Mouse (Mus musculus): Measurements from ENCODE around the gene Igll1. TPM values are rescaled to one million over a fixed set of nuclear protein-coding genes. Genes with fewer than 3 reads are reported as not detected.
A peak's percentile ranks its signal among the peaks of the same experiment; 100 is the strongest.

Gene Igll1
- polyA plus RNA-seq, 1 experiment from 2014 or later, result not detected

GRCm38 (mm10) chr16:16828757-16829615, 34.8 kb downstream of the Igll1 start, which contains the start of gene Spag6l:
Gene Spag6l (minus strand): TSS chr16:16829456.
- Histone ChIP-seq H3K36me3 (no peaks in the 10 kb centered on the region), H3K4me2 (replicated peaks) (peak within 1 kb of the TSS; percentile 77), H3K27me3 (no peaks in the 10 kb centered on the region), H3K27ac (no peak within 1 kb of the TSS), H3K9ac (peak within 1 kb of the TSS; percentile 58), H3K9me3 (replicated peaks) (no peaks in the 10 kb centered on the region), H3K4me1 (0 out of 2 replicates have a peak, but pooled peaks cover 2% of the 10 kb centered on the region), H3K4me3 (peak within 1 kb of the TSS; percentile 52)
- 10% methylated on average over 33 of the region's 33 CpGs for WGBS
- ATAC-seq (ENCODE audit: low FRiP score), result peak; percentile 95

DNA sequence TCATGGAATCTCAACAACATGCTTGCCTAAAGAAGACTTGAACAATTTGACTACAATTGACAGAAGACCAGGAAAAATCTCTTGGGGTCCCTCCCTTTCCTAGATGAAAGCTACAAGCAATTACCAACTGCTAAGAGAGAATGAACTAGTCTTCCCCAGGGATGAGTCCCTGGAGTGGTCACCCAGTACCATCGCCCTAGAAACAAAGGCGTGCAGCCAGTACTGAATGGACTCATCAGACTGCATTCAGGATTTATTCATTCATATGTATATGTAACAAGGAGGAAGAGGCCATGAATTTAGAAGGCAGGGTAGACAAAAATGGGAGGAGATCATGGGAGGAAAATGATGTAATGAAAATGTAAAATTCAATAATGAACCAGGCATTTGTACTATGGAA, 37.6 kb downstream of the Igll1 start:
- 75% methylated on average over 2 of the region's 2 CpGs for WGBS
- H3K4me2 ChIP-seq (replicated peaks), result no peak overlapping the region
- no peak overlapping the region for H3K4me3 ChIP-seq
- H3K9ac ChIP-seq, result no peak overlapping the region
- ATAC-seq (ENCODE audit: low FRiP score), result no peak
- H3K27ac ChIP-seq, result no peak overlapping the region
- no peaks in the 10 kb centered on the region for H3K9me3 ChIP-seq (replicated peaks)
- no peaks in the 10 kb centered on the region for H3K36me3 ChIP-seq
- H3K27me3 ChIP-seq, result no peaks in the 10 kb centered on the region
- H3K4me1 ChIP-seq, result 0 out of 2 replicates have a peak, but pooled peaks cover 2% of the 10 kb centered on the region

DNA sequence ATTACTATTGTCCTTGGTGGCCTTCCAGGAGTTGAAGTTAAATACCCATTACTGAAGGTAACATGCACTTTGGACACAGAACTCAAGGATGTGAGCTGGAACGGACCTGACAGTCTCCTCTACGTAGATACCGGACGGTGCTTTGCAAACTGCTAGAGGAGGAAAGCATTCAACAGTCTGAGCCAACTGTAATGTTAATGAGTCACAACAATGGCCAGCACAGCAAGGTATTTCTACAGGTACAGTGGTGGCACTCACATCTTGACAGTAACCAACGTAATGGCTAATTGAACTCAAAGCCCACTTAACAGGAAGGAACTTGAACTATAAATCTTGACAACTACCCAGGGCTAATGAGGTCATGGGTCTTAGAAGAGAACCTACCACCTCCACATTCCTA, 38.3 kb downstream of the Igll1 start:
- Histone ChIP-seq H3K4me2 (replicated peaks) (no peak overlapping the region), H3K9me3 (replicated peaks) (no peaks in the 10 kb centered on the region), H3K4me1 (0 out of 2 replicates have a peak, but pooled peaks cover 2% of the 10 kb centered on the region), H3K27me3 (no peaks in the 10 kb centered on the region), H3K36me3 (no peaks in the 10 kb centered on the region), H3K9ac (no peak overlapping the region), H3K27ac (no peak overlapping the region), H3K4me3 (no peak overlapping the region)
- 35% methylated on average over 5 of the region's 5 CpGs for WGBS
- no peak for ATAC-seq (ENCODE audit: low FRiP score)

Other genes starting within 250 kb of the Igll1 start
- not detected in 2 replicates for gene Olfr19, start 187.6 kb downstream of the Igll1 start, polyA plus RNA-seq (2016; fragmentation: Nextera tagmentation; extraction: Ambion mirVana)
- gene Spag6l, start 34.5 kb downstream of the Igll1 start, polyA plus RNA-seq (2016; fragmentation: Nextera tagmentation; extraction: Ambion mirVana), result 7.5 and 8.6 TPM in 2 replicates
- gene Top3b, start 6.8 kb upstream of the Igll1 start, polyA plus RNA-seq (2016; fragmentation: Nextera tagmentation; extraction: Ambion mirVana), result 74.2 and 81.7 TPM in 2 replicates
- 1.6 and 2.5 TPM in 2 replicates for gene Vpreb1, start 6.9 kb upstream of the Igll1 start, polyA plus RNA-seq (2016; fragmentation: Nextera tagmentation; extraction: Ambion mirVana)
- 36.3 and 37.9 TPM in 2 replicates for gene Ppm1f, start 32.5 kb upstream of the Igll1 start, polyA plus RNA-seq (2016; fragmentation: Nextera tagmentation; extraction: Ambion mirVana)
- gene Mapk1, start 119.4 kb upstream of the Igll1 start, polyA plus RNA-seq (2016; fragmentation: Nextera tagmentation; extraction: Ambion mirVana), result 162 and 163 TPM in 2 replicates
- gene Ypel1, start 205.7 kb upstream of the Igll1 start, polyA plus RNA-seq (2016; fragmentation: Nextera tagmentation; extraction: Ambion mirVana), result 96.2 and 105 TPM in 2 replicates
- 154 and 157 TPM in 2 replicates for gene Ppil2, start 247.3 kb upstream of the Igll1 start, polyA plus RNA-seq (2016; fragmentation: Nextera tagmentation; extraction: Ambion mirVana)